Mouse (Mus musculus): ENCODE results near the gene Gm49450. TPM values are rescaled to one million over a fixed set of nuclear protein-coding genes. Genes with fewer than 3 reads are reported as not detected.
"Not testable (repeated sequence)": the region's sequence is repeated elsewhere in the genome, so short reads cannot be mapped to it uniquely, and the experiment has no call there.

Gm49450 gene
- polyA plus RNA-seq, 1 experiment: 23.9 TPM

GRCm38 (mm10) chr15:98921510-98921909 lies 31.8 kb downstream of the Gm49450 start:
- Histone ChIP-seq H3K36me3 (ENCODE audit: control insufficient read depth, insufficient read depth, low read length) (no peaks in the 10 kb centered on the region), H3K27ac (ENCODE audit: insufficient read depth, low read depth, low read length) (peak overlapping the region; percentile 83; the same call in 1 of the 2 replicates), H3K27me3 (ENCODE audit: control insufficient read depth, insufficient read depth, low read length) (no peaks in the 10 kb centered on the region), H3K4me1 (ENCODE audit: control insufficient read depth, insufficient read depth, insufficient read length, low read length) (peaks cover 11% of the 10 kb centered on the region; the same call in 1 of the 2 replicates), H3K4me3 (ENCODE audit: low read depth, low read length) (no peak overlapping the region)
- WGBS: 93% methylated on average over 5 of the region's 5 CpGs
- TF ChIP-seq POLR2A (IDR thresholded peaks at IDR 0.05; ENCODE audit: low read depth, low read length) (no peak), CTCF (IDR thresholded peaks at IDR 0.05; ENCODE audit: extremely low read depth, insufficient read length, insufficient replicate concordance, low read depth, low read length) (no peak)

GRCm38 (mm10) chr15:98918499-98918895 lies 34.9 kb downstream of the Gm49450 start:
- 7% methylated on average over 8 of the region's 8 CpGs for WGBS

GRCm38 (mm10) chr15:98917538-98918498 lies 35.5 kb downstream of the Gm49450 start, which contains the start of gene Lmbr1l:
Gene Lmbr1l, minus strand, starts transcription at chr15:98918231.
- peak within 1 kb of the TSS; percentile 74 for H3K27ac ChIP-seq (ENCODE audit: insufficient read depth, low read depth, low read length)
- peaks cover 7% of the 10 kb centered on the region; the same call in 1 of the 2 replicates for H3K4me1 ChIP-seq (ENCODE audit: control insufficient read depth, insufficient read depth, insufficient read length, low read length)
- TF ChIP-seq CTCF (IDR thresholded peaks at IDR 0.05; ENCODE audit: extremely low read depth, insufficient read length, insufficient replicate concordance, low read depth, low read length): 0 out of 2 replicates have a peak, but pooled peaks have one; percentile 18
- TF ChIP-seq POLR2A (IDR thresholded peaks at IDR 0.05; ENCODE audit: low read depth, low read length): peak; percentile 80
- no peaks in the 10 kb centered on the region for H3K27me3 ChIP-seq (ENCODE audit: control insufficient read depth, insufficient read depth, low read length)
- H3K4me3 ChIP-seq (ENCODE audit: low read depth, low read length): peak within 1 kb of the TSS; percentile 78
- WGBS: under 1% methylated on average over 82 of the region's 82 CpGs
- peaks cover 14% of the 10 kb centered on the region for H3K36me3 ChIP-seq (ENCODE audit: control insufficient read depth, insufficient read depth, low read length)

More at GRCm38 (mm10) chr15:98918499-98918895, 34.9 kb downstream of the Gm49450 start:
- peak overlapping the region; percentile 55; the same call in 1 of the 2 replicates for H3K27ac ChIP-seq (ENCODE audit: insufficient read depth, low read depth, low read length)
- H3K4me3 ChIP-seq (ENCODE audit: low read depth, low read length): peak overlapping the region; percentile 78
- not testable (repeated sequence) for H3K27me3 ChIP-seq (ENCODE audit: control insufficient read depth, insufficient read depth, low read length); H3K36me3 ChIP-seq (ENCODE audit: control insufficient read depth, insufficient read depth, low read length)
- peaks cover 11% of the 10 kb centered on the region; the same call in 1 of the 2 replicates for H3K4me1 ChIP-seq (ENCODE audit: control insufficient read depth, insufficient read depth, insufficient read length, low read length)

DNA sequence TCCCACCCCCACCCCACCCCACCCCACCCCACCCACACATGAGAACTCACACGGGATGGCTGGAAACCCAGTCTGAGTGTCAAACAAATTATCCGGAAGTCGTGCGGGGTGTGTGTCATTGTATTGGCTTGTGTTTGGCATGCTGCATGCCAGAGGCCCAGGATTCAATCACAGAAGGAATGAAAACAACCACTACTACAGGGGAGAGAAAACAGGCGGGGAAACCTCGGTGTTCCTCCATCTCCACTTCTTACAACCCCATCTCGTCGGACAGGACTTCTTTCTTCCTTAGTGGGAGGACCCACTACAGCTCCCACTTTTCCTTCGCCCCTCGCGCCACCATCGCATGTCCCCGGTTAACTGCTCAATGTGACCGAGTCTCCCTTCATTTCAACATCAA lies 36.3 kb downstream of the Gm49450 start:
- Histone ChIP-seq H3K27ac (ENCODE audit: insufficient read depth, low read depth, low read length) (peak overlapping the region; percentile 40), H3K36me3 (ENCODE audit: control insufficient read depth, insufficient read depth, low read length) (peaks cover 22% of the 10 kb centered on the region), H3K4me1 (ENCODE audit: control insufficient read depth, insufficient read depth, insufficient read length, low read length) (peaks cover 3% of the 10 kb centered on the region; the same call in 1 of the 2 replicates), H3K27me3 (ENCODE audit: control insufficient read depth, insufficient read depth, low read length) (no peaks in the 10 kb centered on the region), H3K4me3 (ENCODE audit: low read depth, low read length) (peak overlapping the region; percentile 78)
- TF ChIP-seq CTCF (IDR thresholded peaks at IDR 0.05; ENCODE audit: extremely low read depth, insufficient read length, insufficient replicate concordance, low read depth, low read length) (no peak), POLR2A (IDR thresholded peaks at IDR 0.05; ENCODE audit: low read depth, low read length) (no peak)
- WGBS: under 1% methylated on average over 14 of the region's 14 CpGs

DNA sequence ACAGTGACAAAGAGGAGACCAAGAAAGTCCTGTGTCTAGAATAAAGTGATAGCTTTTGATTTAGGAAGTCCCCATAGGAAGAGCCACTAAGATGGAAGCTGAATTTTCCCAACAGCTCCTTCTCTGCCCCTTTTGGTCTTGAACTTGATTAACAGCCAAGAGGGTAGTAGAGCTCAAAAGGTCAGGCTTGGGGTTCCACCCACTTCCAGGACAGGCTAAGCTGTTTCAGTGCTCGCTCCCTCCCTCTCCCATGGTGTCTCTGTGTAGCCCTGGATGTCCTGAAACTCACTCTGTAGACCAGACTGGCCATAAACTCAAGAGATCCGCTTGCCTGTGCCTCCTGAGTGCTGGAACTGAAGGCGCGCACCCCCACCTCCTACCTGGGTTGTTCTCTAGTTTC lies 37.3 kb downstream of the Gm49450 start:
- Histone ChIP-seq H3K27ac (ENCODE audit: insufficient read depth, low read depth, low read length) (no peak overlapping the region), H3K4me3 (ENCODE audit: low read depth, low read length) (no peak overlapping the region), H3K27me3 (ENCODE audit: control insufficient read depth, insufficient read depth, low read length) (no peaks in the 10 kb centered on the region), H3K36me3 (ENCODE audit: control insufficient read depth, insufficient read depth, low read length) (peaks cover 32% of the 10 kb centered on the region), H3K4me1 (ENCODE audit: control insufficient read depth, insufficient read depth, insufficient read length, low read length) (peaks cover 2% of the 10 kb centered on the region; the same call in 1 of the 2 replicates)
- TF ChIP-seq CTCF (IDR thresholded peaks at IDR 0.05; ENCODE audit: extremely low read depth, insufficient read length, insufficient replicate concordance, low read depth, low read length) (no peak), POLR2A (IDR thresholded peaks at IDR 0.05; ENCODE audit: low read depth, low read length) (no peak)
- 88% methylated on average over 4 of the region's 4 CpGs for WGBS

- H3K27ac ChIP-seq (ENCODE audit: insufficient read depth, low read depth, low read length): no peak overlapping the region
- peaks cover 39% of the 10 kb centered on the region for H3K36me3 ChIP-seq (ENCODE audit: control insufficient read depth, insufficient read depth, low read length)
- no peak for TF ChIP-seq POLR2A (IDR thresholded peaks at IDR 0.05; ENCODE audit: low read depth, low read length)
- TF ChIP-seq CTCF (IDR thresholded peaks at IDR 0.05; ENCODE audit: extremely low read depth, insufficient read length, insufficient replicate concordance, low read depth, low read length): no peak
- no peak overlapping the region for H3K4me3 ChIP-seq (ENCODE audit: low read depth, low read length)
- peaks cover 2% of the 10 kb centered on the region; the same call in 1 of the 2 replicates for H3K4me1 ChIP-seq (ENCODE audit: control insufficient read depth, insufficient read depth, insufficient read length, low read length)
- no peaks in the 10 kb centered on the region for H3K27me3 ChIP-seq (ENCODE audit: control insufficient read depth, insufficient read depth, low read length)
- 93% methylated on average over 6 of the region's 6 CpGs for WGBS
These were observed 38.4 kb downstream of the Gm49450 start for GRCm38 (mm10) chr15:98914903-98915302.

DNA sequence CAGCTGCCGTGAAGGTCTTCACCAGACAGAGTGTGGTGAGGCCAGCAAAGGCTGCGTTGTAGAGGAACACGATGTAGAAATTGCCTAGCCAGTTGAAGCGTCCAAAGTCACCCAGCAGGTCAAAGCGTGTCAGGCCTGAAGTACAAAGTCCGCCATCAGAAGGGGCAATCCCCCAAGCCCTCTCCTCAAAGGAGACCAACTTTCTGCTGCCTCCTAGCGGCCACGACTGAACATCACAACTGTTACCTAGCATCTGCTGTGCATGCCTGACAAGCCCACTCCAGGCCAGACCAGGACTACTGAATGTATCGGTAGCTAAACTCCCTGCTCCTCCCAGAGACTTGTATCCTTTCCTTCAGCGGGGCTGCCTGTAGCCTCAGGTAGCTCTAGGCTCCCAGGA lies 48.7 kb downstream of the Gm49450 start:
- TF ChIP-seq CTCF (IDR thresholded peaks at IDR 0.05; ENCODE audit: extremely low read depth, insufficient read length, insufficient replicate concordance, low read depth, low read length) (peak; percentile 72; the same call in 1 of the 2 replicates), POLR2A (IDR thresholded peaks at IDR 0.05; ENCODE audit: low read depth, low read length) (no peak)
- no peaks in the 10 kb centered on the region for H3K27me3 ChIP-seq (ENCODE audit: control insufficient read depth, insufficient read depth, low read length)
- 50% methylated on average over 10 of the region's 10 CpGs for WGBS
- H3K27ac ChIP-seq (ENCODE audit: insufficient read depth, low read depth, low read length): no peak overlapping the region
- peaks cover 49% of the 10 kb centered on the region for H3K36me3 ChIP-seq (ENCODE audit: control insufficient read depth, insufficient read depth, low read length)
- no peaks in the 10 kb centered on the region for H3K4me1 ChIP-seq (ENCODE audit: control insufficient read depth, insufficient read depth, insufficient read length, low read length)
- no peak overlapping the region for H3K4me3 ChIP-seq (ENCODE audit: low read depth, low read length)

All from small intestine, adult 2 months (tissue).